Mouse (Mus musculus) thymus, adult 2 months (tissue): ENCODE results near the gene Scn10a.

ENCODE experiments used
- CTCF ChIP-seq: fragments of 200-500 bp; IDR thresholded peaks from 2 replicates; pipeline ENCODE4 v1.5.1; 2012; ENCODE audit warnings: mild to moderate bottlenecking, control low read depth, low read length, moderate library complexity, borderline replicate concordance; ENCODE audit not compliant: control insufficient read depth, poor library complexity, insufficient read depth; ENCODE audit errors: extremely low read depth
- POLR2A ChIP-seq: fragments of 200-500 bp; IDR thresholded peaks from 2 replicates; pipeline ENCODE4 v1.6.1; 2012; ENCODE audit warnings: mild to moderate bottlenecking, low read length, control low read depth, moderate library complexity; ENCODE audit not compliant: control insufficient read depth, poor library complexity, insufficient read depth; ENCODE audit errors: extremely low read depth

DNA sequence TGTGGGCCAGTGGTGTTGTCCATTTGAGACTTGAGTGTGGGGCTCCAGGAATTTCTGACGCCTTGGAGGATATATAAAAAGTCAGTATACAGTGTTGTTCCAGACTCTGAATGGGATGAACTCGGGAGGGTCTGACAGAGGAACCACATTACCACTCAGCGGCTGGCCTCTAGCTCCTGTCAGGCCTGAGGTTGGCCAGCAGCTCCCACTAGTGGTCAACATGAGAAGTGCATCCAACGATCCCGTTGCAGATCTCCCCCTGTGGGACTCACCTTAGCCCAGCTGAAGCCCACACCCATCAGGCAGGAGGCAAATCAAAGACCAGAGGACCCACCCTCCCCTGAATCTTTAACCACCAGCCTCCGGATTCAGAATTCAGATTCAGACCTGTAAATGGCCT lies 138.5 kb downstream of the Scn10a start:
- TF ChIP-seq CTCF: peak; percentile 90
- TF ChIP-seq POLR2A: no peak
